Mouse (Mus musculus) neural tube, embryonic 12.5 days (tissue): ENCODE measurements around the gene Nnat. TPM values are rescaled to one million over a fixed set of nuclear protein-coding genes. Genes with fewer than 3 reads are reported as not detected.

ENCODE experiments used
- ATAC-seq: fragments of 200-750 bp; cut with Nextera tagmentation; 2 replicates; pipeline ENCODE4 v1.8.0; 2017; ENCODE audit warnings: low read depth, mild to moderate bottlenecking, moderate TSS enrichment, moderate library complexity; ENCODE audit not compliant: low FRiP score
- H3K27ac ChIP-seq: fragments of 300-500 bp; sonication (generic); 2 replicates; pipeline ENCODE4 v1.5.1; 2016
- H3K27me3 ChIP-seq: fragments of 300-500 bp; sonication (generic); replicated peaks from 2 replicates; pipeline ENCODE4 v1.6.1; 2016; ENCODE audit warnings: mild to moderate bottlenecking
- H3K36me3 ChIP-seq: fragments of 300-500 bp; sonication (generic); 2 replicates; pipeline ENCODE4 v1.6.1; 2016; ENCODE audit warnings: mild to moderate bottlenecking
- H3K4me1 ChIP-seq: fragments of 300-500 bp; sonication (generic); 2 replicates; pipeline ENCODE4 v1.6.1; 2016
- H3K4me2 ChIP-seq: fragments of 300-500 bp; sonication (generic); replicated peaks from 2 replicates; pipeline ENCODE4 v1.6.1; 2016; ENCODE audit warnings: mild to moderate bottlenecking
- H3K4me3 ChIP-seq: fragments of 300-500 bp; sonication (generic); 2 replicates; pipeline ENCODE4 v1.5.1; 2016
- H3K9ac ChIP-seq: fragments of 300-500 bp; sonication (generic); 2 replicates; pipeline ENCODE4 v1.6.1; 2016; ENCODE audit warnings: mild to moderate bottlenecking
- H3K9me3 ChIP-seq: fragments of 300-500 bp; sonication (generic); 2 replicates; pipeline ENCODE4 v1.6.1; 2016; ENCODE audit warnings: mild to moderate bottlenecking
- WGBS: fragments of 180-500 bp; shearing (Covaris S2); methylation state at CpG from one replicate; pipeline ENCODE4 v1.1.7; 2016; 5-methylcytosine and 5-hydroxymethylcytosine counted together
- polyA plus RNA-seq: library from polyadenylated mRNA; unstranded; fragments of >200 nt; fragmentation: Nextera tagmentation; extraction: Ambion mirVana; gene quantifications from 2 replicates; pipeline ENCODE4 v1.2.1, GENCODE M21; 2016

The Nnat gene
- polyA plus RNA-seq, 1 experiment from 2014 or later: 3,228 TPM

DNA sequence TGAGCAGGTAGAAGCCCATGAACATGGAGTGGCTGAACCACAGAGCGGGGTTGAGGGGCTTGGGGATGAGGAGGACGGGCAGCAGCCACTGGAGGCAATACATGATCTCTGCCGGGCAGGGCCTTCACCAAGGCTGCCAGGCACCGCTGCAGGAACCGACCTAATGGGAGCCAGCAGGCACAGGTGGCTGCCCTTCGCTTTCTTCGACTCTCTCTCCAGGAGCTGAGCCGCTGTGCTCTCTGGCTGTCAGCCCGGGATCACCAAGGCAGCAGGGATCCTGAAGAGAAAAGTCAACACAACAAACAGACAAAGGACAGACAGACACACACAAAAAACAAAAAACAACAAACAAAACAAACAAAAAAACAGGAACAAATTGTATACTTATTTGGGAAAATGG is 1.8 kb upstream of the Nnat start:
- H3K9me3 ChIP-seq: peaks cover 32% of the 10 kb centered on the region
- H3K4me2 ChIP-seq: no peak overlapping the region
- H3K4me3 ChIP-seq: no peak overlapping the region
- WGBS: 72% methylated on average over 9 of the region's 9 CpGs
- H3K27ac ChIP-seq: no peak overlapping the region
- H3K9ac ChIP-seq: no peak overlapping the region
- H3K4me1 ChIP-seq: peaks cover 9% of the 10 kb centered on the region; the same call in 1 of the 2 replicates
- H3K36me3 ChIP-seq: peaks cover 51% of the 10 kb centered on the region
- H3K27me3 ChIP-seq: no peaks in the 10 kb centered on the region
- ATAC-seq: no peak

DNA sequence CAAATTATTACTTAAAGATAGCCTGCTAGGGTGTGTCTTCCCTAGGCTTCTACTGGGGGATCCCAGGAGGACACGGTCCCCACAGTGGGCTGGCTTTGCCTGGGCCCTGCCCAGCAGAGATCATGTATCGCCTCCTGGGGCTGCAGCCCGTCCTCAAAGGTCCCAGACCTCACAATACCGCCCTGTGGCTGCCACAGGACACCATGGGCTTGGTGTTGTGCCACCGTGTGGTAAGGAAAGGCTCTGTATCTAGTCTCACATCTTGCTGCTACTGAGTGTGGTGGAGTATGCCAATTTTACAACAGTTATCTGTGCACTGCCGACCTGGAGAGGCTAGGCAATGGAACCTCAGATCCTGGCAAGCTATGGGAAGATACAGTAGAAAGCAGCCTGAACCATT is 1.4 kb upstream of the Nnat start:
- H3K4me2 ChIP-seq: no peak overlapping the region
- no peaks in the 10 kb centered on the region for H3K27me3 ChIP-seq
- H3K4me1 ChIP-seq: peaks cover 11% of the 10 kb centered on the region; the same call in 1 of the 2 replicates
- no peak overlapping the region for H3K4me3 ChIP-seq
- 54% methylated on average over 6 of the region's 6 CpGs for WGBS
- peaks cover 56% of the 10 kb centered on the region for H3K36me3 ChIP-seq
- peaks cover 37% of the 10 kb centered on the region for H3K9me3 ChIP-seq
- ATAC-seq: no peak
- H3K9ac ChIP-seq: no peak overlapping the region
- H3K27ac ChIP-seq: no peak overlapping the region

DNA sequence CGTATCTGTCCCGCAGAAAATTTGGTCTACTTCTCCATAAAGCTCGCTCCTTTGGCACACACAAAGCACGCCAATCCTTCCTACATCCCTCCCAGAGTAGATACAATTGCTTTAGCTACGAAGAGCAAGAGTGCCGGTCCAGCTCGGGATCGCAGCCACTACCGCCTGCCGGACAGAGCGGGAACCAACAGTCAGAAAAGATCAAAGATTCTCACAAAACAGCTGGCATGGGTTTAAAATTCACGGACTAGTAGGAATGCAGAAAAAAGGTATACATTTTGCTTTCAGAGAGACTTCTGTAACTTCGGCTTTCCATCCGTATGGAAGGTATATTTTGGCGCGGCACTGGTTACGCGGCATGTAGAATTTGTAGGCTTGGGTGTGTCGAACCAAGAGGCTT is 438 bp upstream of the Nnat start:
- 0 out of 2 replicates have a peak overlapping the region, but pooled peaks have one; percentile 8 for H3K9ac ChIP-seq
- no peak overlapping the region for H3K27ac ChIP-seq
- H3K4me1 ChIP-seq: peaks cover 17% of the 10 kb centered on the region; the same call in 1 of the 2 replicates
- no peaks in the 10 kb centered on the region for H3K27me3 ChIP-seq
- H3K9me3 ChIP-seq: peaks cover 37% of the 10 kb centered on the region
- peak overlapping the region; percentile 18; the same call in 1 of the 2 replicates for H3K4me3 ChIP-seq
- H3K4me2 ChIP-seq: peak overlapping the region; percentile 69
- ATAC-seq: no peak
- WGBS: 56% methylated on average over 19 of the region's 19 CpGs
- H3K36me3 ChIP-seq: peaks cover 61% of the 10 kb centered on the region

DNA sequence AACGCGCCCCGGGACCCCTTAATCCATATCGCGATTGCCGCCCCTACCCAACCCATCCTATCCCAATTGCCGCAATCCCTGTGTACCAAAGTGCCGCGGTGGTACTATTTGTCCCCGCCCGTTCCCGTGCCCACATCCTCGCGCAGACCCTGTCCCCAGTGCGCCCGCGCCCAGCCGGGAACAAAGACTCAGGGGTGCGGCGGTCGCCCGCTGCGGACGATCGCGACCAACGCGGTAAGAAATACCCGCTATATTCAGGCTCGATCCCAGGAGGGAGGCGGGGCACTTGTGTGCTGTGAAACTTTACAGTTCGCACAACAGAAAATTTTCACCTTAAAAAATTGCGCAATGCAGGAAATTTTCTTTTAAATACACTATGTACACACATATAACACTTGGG is 424 bp downstream of the Nnat start:
- Histone ChIP-seq H3K4me2 (peak overlapping the region; percentile 69), H3K4me1 (peaks cover 25% of the 10 kb centered on the region), H3K9me3 (peaks cover 37% of the 10 kb centered on the region), H3K27me3 (no peaks in the 10 kb centered on the region), H3K9ac (peak overlapping the region; percentile 83), H3K36me3 (peaks cover 61% of the 10 kb centered on the region), H3K4me3 (peak overlapping the region; percentile 48), H3K27ac (peak overlapping the region; percentile 74; the same call in 1 of the 2 replicates)
- WGBS: 53% methylated on average over 33 of the region's 33 CpGs
- ATAC-seq: peak; percentile 18; the same call in 1 of the 2 replicates

DNA sequence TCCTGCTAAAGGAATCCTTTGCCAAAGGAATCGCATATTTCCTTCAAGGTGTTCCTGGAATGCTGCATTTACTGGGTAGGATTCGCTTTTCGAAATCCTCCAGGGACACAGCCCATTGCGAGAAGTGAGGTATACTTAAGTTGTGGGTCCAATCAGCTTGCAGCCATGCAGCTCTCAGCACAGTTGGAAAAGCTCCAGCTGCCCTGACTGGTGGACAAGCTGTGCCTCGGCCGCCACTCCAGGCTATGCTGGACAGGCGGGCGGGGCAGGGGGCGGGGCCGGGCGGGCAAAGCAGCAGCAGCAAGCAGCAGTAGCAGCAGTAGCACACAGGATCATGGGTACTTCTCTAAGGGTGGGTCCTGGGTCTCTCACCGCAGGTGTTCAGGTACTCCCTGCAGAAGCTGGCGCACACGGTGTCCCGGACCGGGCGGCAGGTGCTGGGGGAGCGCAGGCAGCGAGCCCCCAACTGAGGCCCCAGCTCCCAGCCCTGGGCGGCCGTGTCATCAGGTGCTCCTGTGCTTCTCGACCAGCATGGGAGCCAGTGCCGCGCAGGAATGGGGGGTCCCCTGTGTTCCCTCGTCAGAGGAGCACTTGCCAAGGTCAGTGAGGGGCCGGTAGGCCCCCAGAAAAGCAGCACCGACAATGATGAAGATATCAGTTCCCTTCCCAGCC is 1.4 kb downstream of the Nnat start:
- peak overlapping the region; percentile 46 for H3K4me3 ChIP-seq
- peaks cover 57% of the 10 kb centered on the region for H3K36me3 ChIP-seq
- peak overlapping the region; percentile 60 for H3K9ac ChIP-seq
- WGBS: 55% methylated on average over 26 of the region's 27 CpGs
- peaks cover 26% of the 10 kb centered on the region for H3K4me1 ChIP-seq
- H3K27me3 ChIP-seq: no peaks in the 10 kb centered on the region
- H3K4me2 ChIP-seq: peak overlapping the region; percentile 69
- H3K9me3 ChIP-seq: peaks cover 37% of the 10 kb centered on the region
- peak overlapping the region; percentile 9; the same call in 1 of the 2 replicates for H3K27ac ChIP-seq
- peak; percentile 43; the same call in 1 of the 2 replicates for ATAC-seq

DNA sequence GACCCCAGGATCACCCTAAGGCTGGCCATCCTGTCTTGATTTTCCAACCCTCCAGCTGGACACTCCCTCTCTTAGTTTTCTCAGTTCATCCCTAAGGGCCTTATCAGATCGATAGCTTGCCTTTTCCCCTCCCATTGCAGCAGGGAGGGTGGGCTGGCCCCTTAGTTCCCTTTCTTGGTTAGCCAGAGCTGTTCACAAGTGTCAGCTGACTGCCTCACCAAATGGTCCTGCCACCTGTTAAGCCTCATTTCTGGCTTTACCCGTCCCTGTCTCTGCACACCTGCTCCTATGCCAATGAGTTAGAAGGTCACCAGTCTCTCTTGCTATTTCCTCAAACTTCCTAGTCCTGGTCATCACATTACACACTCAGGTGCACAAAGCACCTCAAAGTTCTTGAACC is 3.2 kb downstream of the Nnat start:
- H3K27me3 ChIP-seq: no peaks in the 10 kb centered on the region
- H3K4me1 ChIP-seq: peaks cover 34% of the 10 kb centered on the region
- H3K4me3 ChIP-seq: no peak overlapping the region
- 0 out of 2 replicates have a peak overlapping the region, but pooled peaks have one; percentile 69 for H3K4me2 ChIP-seq
- H3K9me3 ChIP-seq: peaks cover 37% of the 10 kb centered on the region
- H3K9ac ChIP-seq: no peak overlapping the region
- no peak overlapping the region for H3K27ac ChIP-seq
- H3K36me3 ChIP-seq: peaks cover 39% of the 10 kb centered on the region
- WGBS: 41% methylated on average over 2 of the region's 2 CpGs
- no peak for ATAC-seq

DNA sequence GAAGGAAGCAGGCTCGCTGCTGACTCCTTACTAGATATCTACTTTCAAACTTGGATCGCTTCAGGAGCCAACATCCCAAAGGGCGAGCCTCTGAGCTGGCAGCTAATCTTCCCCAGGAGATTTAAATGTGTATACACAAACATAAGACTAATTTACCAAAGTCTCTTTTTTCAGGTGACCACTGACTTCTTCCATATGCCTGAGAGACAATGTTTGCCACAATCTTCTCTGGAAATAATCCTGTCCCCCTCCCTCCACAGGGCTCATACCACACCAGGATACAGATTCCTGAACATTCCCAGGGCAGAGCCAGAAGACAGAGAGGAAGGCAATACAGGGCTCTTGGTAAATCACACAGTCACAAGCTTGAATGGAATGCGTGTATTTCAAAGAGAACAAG is 4.8 kb downstream of the Nnat start:
- Histone ChIP-seq H3K4me3 (no peak overlapping the region), H3K36me3 (peaks cover 27% of the 10 kb centered on the region), H3K4me2 (peak overlapping the region; percentile 71), H3K9me3 (peaks cover 22% of the 10 kb centered on the region), H3K27ac (no peak overlapping the region), H3K4me1 (peaks cover 33% of the 10 kb centered on the region), H3K9ac (no peak overlapping the region), H3K27me3 (no peaks in the 10 kb centered on the region)
- 84% methylated on average over 4 of the region's 4 CpGs for WGBS
- no peak for ATAC-seq

DNA sequence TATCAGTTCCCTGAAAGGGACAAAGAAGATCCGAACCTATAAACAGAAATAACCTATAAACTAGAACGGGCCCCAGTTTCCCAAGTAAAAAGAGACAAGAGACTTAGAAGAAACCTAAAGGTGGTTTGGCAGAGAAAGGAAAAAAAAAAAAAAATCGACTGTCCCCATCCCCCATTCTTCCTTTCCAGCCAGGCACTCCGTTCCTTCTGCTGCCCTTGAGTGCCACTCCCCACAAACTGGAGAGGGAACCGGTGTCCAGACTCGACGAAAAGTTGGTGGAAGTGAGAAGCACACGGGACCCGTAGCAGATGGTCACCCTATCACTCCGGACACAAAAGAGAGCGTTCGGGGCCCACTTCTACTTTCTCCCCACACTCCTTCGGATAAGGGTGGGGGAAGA is 5.6 kb downstream of the Nnat start:
- peak overlapping the region; percentile 98 for H3K4me3 ChIP-seq
- H3K36me3 ChIP-seq: peaks cover 26% of the 10 kb centered on the region
- peak overlapping the region; percentile 71 for H3K4me2 ChIP-seq
- H3K27ac ChIP-seq: no peak overlapping the region
- H3K9ac ChIP-seq: peak overlapping the region; percentile 97
- peaks cover 19% of the 10 kb centered on the region for H3K9me3 ChIP-seq
- H3K27me3 ChIP-seq: no peaks in the 10 kb centered on the region
- 6% methylated on average over 13 of the region's 13 CpGs for WGBS
- ATAC-seq: no peak
- peaks cover 33% of the 10 kb centered on the region for H3K4me1 ChIP-seq

DNA sequence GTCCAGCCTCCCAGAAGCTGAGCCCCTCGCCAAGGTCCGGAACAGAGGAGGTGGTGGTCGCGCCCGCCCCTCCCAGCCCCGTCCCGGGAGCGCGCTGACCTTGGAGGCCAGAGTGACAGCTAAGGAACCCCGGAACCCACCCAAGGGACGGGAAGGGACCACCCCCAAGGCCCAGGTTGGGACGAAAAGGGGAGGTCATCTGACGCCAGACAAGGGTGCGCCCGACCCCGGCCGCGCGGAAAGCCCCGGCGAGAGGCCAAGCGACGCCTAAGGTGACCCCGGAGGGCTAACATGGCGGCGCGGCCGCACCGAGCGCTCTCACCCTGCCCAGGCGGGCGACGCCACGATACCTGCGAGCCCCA is 6.0 kb downstream of the Nnat start:
- under 1% methylated on average over 35 of the region's 35 CpGs for WGBS

DNA sequence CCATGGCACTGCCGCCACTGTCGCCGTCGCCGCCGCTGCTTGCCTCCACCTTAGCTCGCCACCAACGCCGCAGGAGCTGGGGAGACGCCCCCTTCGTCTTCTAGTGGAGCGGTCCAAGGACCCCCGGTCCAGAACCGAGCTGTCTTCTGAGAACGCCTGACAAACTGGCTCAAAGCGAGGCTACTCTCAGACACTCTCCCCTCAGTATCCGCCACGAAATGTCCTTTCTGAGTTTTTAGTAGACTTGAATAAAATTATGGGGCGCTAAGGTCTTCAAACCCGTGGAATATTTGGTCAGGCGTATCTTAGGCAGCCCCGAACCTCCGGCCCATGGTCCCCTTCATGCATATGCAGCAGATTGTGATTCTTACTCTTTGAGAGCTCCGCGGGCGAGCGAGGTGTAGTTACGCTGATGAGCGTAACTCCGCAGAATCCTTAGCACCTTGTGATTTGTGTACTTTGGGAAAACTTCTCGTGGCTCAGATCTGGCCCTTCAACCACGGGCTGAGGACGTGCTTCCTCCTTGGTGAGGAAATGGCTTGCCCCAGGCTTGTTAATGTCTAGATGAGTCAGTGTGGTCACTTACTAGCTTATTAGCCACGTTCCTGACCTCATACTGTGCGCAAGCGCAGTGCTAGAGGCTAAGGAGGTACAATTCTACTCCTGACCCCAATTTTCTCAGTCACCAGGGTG is 6.5 kb downstream of the Nnat start:
- Histone ChIP-seq H3K27ac (peak overlapping the region; percentile 39), H3K4me1 (peaks cover 37% of the 10 kb centered on the region), H3K9ac (peak overlapping the region; percentile 97), H3K4me2 (peak overlapping the region; percentile 71), H3K4me3 (peak overlapping the region; percentile 98), H3K36me3 (peaks cover 21% of the 10 kb centered on the region), H3K27me3 (no peaks in the 10 kb centered on the region), H3K9me3 (peaks cover 16% of the 10 kb centered on the region)
- ATAC-seq: peak; percentile 83
- under 1% methylated on average over 36 of the region's 36 CpGs for WGBS

More for the DNA sequence above, 6.0 kb downstream of the Nnat start:
- Histone ChIP-seq H3K9me3 (peaks cover 19% of the 10 kb centered on the region), H3K4me3 (peak overlapping the region; percentile 98), H3K27ac (peak overlapping the region; percentile 39), H3K9ac (peak overlapping the region; percentile 97), H3K27me3 (no peaks in the 10 kb centered on the region), H3K4me1 (peaks cover 33% of the 10 kb centered on the region), H3K36me3 (peaks cover 26% of the 10 kb centered on the region), H3K4me2 (peak overlapping the region; percentile 71)
- no peak; the same call in 1 of the 2 replicates for ATAC-seq

DNA sequence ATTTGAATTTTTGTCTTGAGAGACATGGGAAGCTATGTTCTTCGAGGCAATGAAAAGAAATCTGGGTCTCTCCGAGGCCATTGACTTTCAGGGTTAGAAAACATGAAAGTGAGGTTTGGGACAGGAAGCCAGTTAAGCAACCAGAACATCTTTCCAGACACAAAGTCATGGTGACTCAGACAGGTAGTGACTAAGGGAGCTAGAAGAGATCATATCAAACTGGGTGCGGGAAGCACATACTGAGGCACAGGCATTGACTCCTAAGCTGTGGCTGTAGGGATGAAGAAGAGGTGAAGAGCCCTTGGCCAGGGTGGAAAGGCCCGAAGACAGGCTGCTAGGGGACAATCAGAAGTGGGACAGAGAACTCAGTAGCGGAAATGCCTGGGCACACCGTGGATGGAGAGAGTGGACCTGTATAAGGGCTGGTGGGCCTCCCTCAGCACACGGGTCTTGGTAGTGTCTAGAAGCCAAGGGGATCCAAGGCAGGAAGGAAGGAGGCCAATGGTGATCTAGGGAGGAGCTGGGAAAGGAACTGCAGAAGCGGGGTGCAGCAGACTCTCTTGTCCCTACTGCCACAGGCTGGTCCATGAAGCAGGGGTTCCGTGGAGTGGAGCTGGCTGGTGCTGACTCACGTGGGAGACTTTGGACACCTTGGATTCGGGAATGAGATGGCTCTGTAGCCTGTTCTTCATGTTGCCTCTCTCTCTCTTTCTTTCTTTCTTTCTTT is 7.5 kb downstream of the Nnat start:
- peak overlapping the region; percentile 71 for H3K4me2 ChIP-seq
- 87% methylated on average over 11 of the region's 11 CpGs for WGBS
- H3K9ac ChIP-seq: peak overlapping the region; percentile 97; the same call in 1 of the 2 replicates
- ATAC-seq: no peak
- peak overlapping the region; percentile 39 for H3K27ac ChIP-seq
- H3K4me1 ChIP-seq: peaks cover 37% of the 10 kb centered on the region
- H3K4me3 ChIP-seq: peak overlapping the region; percentile 98; the same call in 1 of the 2 replicates
- peaks cover 11% of the 10 kb centered on the region; the same call in 1 of the 2 replicates for H3K36me3 ChIP-seq
- no peaks in the 10 kb centered on the region for H3K27me3 ChIP-seq
- 0 out of 2 replicates have a peak, but pooled peaks cover 6% of the 10 kb centered on the region for H3K9me3 ChIP-seq

DNA sequence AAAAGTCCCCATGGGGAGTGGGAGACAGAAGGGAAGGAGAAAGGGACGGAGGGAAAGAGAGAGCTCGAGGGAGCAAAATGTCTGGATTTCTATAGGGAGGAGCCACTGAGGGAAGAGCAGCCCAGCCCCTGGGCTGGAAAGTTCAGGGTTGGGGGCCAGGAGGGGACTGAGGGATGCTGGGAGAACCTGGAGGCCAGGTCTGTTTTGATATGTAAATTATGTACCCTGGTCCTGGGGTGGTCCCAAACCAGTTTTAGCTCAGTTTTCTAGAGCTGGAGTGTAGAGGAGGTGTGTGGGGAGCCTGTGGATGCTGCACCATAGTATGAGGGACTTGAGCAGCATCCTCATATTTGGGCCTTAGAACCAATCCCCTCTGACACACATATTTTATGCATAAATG is 9.0 kb downstream of the Nnat start:
- WGBS: 33% methylated on average over 2 of the region's 2 CpGs
- no peak overlapping the region for H3K27ac ChIP-seq
- H3K36me3 ChIP-seq: peaks cover 2% of the 10 kb centered on the region; the same call in 1 of the 2 replicates
- ATAC-seq: no peak
- no peak overlapping the region for H3K9ac ChIP-seq
- no peak overlapping the region for H3K4me3 ChIP-seq
- H3K4me1 ChIP-seq: peaks cover 27% of the 10 kb centered on the region
- no peak overlapping the region for H3K4me2 ChIP-seq
- no peaks in the 10 kb centered on the region for H3K27me3 ChIP-seq
- H3K9me3 ChIP-seq: no peaks in the 10 kb centered on the region
